Comparison of ENCODE assay signal across 7 mouse cellular contexts in the genomic region with DNA sequence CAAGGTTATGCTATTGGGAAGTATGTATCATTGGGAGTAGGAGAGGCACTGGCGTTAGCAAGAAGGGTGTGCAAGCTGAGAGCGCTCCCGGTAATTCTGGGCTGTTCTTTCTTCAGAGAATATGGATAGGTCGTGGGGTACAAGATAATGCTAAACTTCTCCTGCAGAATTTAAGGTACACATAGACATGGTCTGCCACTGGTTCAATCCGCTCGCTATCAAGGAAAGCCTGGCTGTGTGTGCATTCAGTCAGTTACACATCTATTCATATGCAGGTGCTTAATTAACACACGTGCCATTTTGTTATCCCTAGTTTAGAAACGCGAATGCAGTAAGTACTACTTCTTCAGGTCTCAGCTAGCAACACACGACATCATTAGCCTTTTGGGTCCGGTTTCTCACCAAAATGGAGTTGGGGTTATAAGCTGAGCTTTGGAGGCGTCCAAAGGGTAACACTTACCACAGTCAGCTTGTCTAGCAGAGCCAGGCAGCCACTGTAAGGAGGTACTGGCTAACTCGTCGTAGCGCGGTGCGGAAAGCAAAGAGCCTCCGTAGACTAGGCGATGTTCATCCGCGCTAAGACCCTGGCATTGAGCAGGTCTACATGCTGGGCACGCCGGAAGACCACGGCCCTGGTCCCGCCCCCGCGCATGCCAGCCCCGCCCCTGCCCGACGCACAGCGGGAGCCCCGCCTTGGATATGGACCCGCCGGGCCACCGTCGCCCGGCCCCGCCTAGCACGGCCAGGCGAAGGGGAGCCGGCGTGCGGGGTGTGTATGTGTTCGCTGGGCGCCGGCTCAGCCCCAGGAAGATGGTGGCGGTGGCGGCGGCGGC. TPM values are rescaled to one million over a fixed set of nuclear protein-coding genes. Genes with fewer than 3 reads are reported as not detected.
A peak's percentile ranks its signal among the peaks of the same experiment; 100 is the strongest.
DNase-seq lines count a peak whose midpoint lies in the region; ATAC-seq lines count a peak whose summit lies in the region.

4930402H24Rik (minus strand) TSS at position 656 of the 833 bp plus-strand sequence.
Atrn (plus strand) TSS at position 745 of the 833 bp plus-strand sequence.

- H3K9me3 ChIP-seq in intestine, embryonic 16.5 days (ENCODE audit: control insufficient read depth, low read length), result no peaks in the 10 kb centered on the region
- H3K9me3 ChIP-seq in midbrain, embryonic 11.5 days (ENCODE audit: control insufficient read depth, low read length), result no peaks in the 10 kb centered on the region

- peak within 1 kb of the TSS; percentile 80 for H3K4me2 ChIP-seq in intestine, embryonic 16.5 days (ENCODE audit: low read depth, low read length)
- H3K4me2 ChIP-seq in midbrain, embryonic 11.5 days, result peak within 1 kb of the TSS; percentile 87

- H3K27me3 ChIP-seq in intestine, embryonic 16.5 days (replicated peaks; ENCODE audit: control insufficient read depth, insufficient read depth, low read length), result no peaks in the 10 kb centered on the region
- H3K27me3 ChIP-seq in midbrain, embryonic 11.5 days (ENCODE audit: control insufficient read depth, insufficient read depth, low read length), result no peaks in the 10 kb centered on the region

- ATAC-seq in intestine, embryonic 16.5 days, result peak; percentile 99
- peak; percentile 98 for ATAC-seq in midbrain, embryonic 11.5 days (ENCODE audit: low FRiP score)

- DNase-seq in adrenal gland, adult 2 months, result peak; percentile 97
- DNase-seq in embryo, embryonic 11.5 days (ENCODE audit: low read depth, low spot score), result peak; percentile 85
- peak; percentile 91 to 94 for DNase-seq in gastrocnemius, postnatal 4 days (ENCODE audit: low spot score in 2 of 2)
- peak; percentile 92 to 95 for DNase-seq in left cerebral cortex, postnatal 36 days (ENCODE audit: low spot score in 2 of 2)
- DNase-seq in midbrain, embryonic 11.5 days (ENCODE audit: low spot score, missing footprints), result peak; percentile 100
- peak; percentile 78 for DNase-seq in skeletal muscle tissue, adult 2 months (ENCODE audit: low read depth, low spot score)

- H3K4me3 ChIP-seq in intestine, embryonic 16.5 days (ENCODE audit: low read length), result peak within 1 kb of the TSS; percentile 98
- H3K4me3 ChIP-seq in midbrain, embryonic 11.5 days (ENCODE audit: low read depth, low read length), result peak within 1 kb of the TSS; percentile 99

- no peaks in the 10 kb centered on the region for H3K36me3 ChIP-seq in intestine, embryonic 16.5 days (ENCODE audit: control insufficient read depth, insufficient read depth, low read length)
- H3K36me3 ChIP-seq in midbrain, embryonic 11.5 days (ENCODE audit: control insufficient read depth, insufficient read depth, low read length), result no peaks in the 10 kb centered on the region

- intact Hi-C loops in left cerebral cortex, postnatal 36 days (cut with DNase I), result loop anchor here (2.0 to 5.0 kb wide), 2 partner anchors 46 to 65 kb away; no protein-coding TSS in a partner anchor

- WGBS in intestine, embryonic 16.5 days, result 3% methylated on average over 50 of the region's 50 CpGs
- 4% methylated on average over 48 of the region's 50 CpGs for WGBS in midbrain, embryonic 11.5 days

- peak within 1 kb of the TSS; percentile 88 for H3K9ac ChIP-seq in intestine, embryonic 16.5 days (ENCODE audit: low read depth, low read length)
- peak within 1 kb of the TSS; percentile 88 for H3K9ac ChIP-seq in midbrain, embryonic 11.5 days (ENCODE audit: low read length)

- H3K27ac ChIP-seq in intestine, embryonic 16.5 days (ENCODE audit: low read length), result peak within 1 kb of the TSS; percentile 66
- H3K27ac ChIP-seq in midbrain, embryonic 11.5 days (ENCODE audit: low read depth, low read length), result peak within 1 kb of the TSS; percentile 25

- H3K4me1 ChIP-seq in intestine, embryonic 16.5 days (ENCODE audit: control insufficient read depth, insufficient read depth, low read length), result peaks cover 9% of the 10 kb centered on the region
- H3K4me1 ChIP-seq in midbrain, embryonic 11.5 days (ENCODE audit: control insufficient read depth, insufficient read depth, low read length), result peaks cover 14% of the 10 kb centered on the region

RNA-seq across cellular contexts. Expression of gene 4930402H24Rik, which starts in this region (rescaled TPM):
- total RNA-seq in adrenal gland, adult 2 months (2021), result 10 to 100 TPM; 36.9 to 43.5 TPM
- 31.1 and 40.0 TPM in 2 replicates for polyA plus RNA-seq in adrenal gland, adult 2 months (2012; rRNA removed)
- 10 to 100 TPM; 23.7 to 27.3 TPM for total RNA-seq in gastrocnemius, postnatal 4 days (2021)
- 22.6 and 25.9 TPM in 2 replicates for polyA plus RNA-seq in intestine, embryonic 16.5 days (2015; fragmentation: Nextera tagmentation; extraction: Ambion mirVana)
- 10 to 100 TPM; 66.0 to 77.8 TPM for total RNA-seq in left cerebral cortex, postnatal 36 days (2021)
- polyA plus RNA-seq in midbrain, embryonic 11.5 days (2014; fragmentation: Nextera tagmentation; extraction: Ambion mirVana), result 49.6 and 54.8 TPM in 2 replicates

RNA-seq across cellular contexts. Expression of gene Atrn, which starts in this region (rescaled TPM):
- 10 to 100 TPM; 27.3 to 31.5 TPM for total RNA-seq in adrenal gland, adult 2 months (2021)
- polyA plus RNA-seq in adrenal gland, adult 2 months (2012; rRNA removed), result 9.8 and 10.3 TPM in 2 replicates
- 10 to 100 TPM; 24.3 to 25.5 TPM for total RNA-seq in gastrocnemius, postnatal 4 days (2021)
- 3.1 and 3.3 TPM in 2 replicates for polyA plus RNA-seq in intestine, embryonic 16.5 days (2015; fragmentation: Nextera tagmentation; extraction: Ambion mirVana)
- total RNA-seq in left cerebral cortex, postnatal 36 days (2021), result 100 to 1,000 TPM; 125 to 128 TPM
- 9.2 and 9.9 TPM in 2 replicates for polyA plus RNA-seq in midbrain, embryonic 11.5 days (2014; fragmentation: Nextera tagmentation; extraction: Ambion mirVana)

Comparison
In these comparisons a context has a peak if more than half of its experiments do, and no peak if none do; other contexts are left out.
1. Peak in every context shown above with its lines: DNase-seq, ATAC-seq, H3K4me3 ChIP-seq and H3K27ac ChIP-seq.